Mouse (Mus musculus) Patski (cell line): ENCODE data around the gene Smurf1. TPM values are rescaled to one million over a fixed set of nuclear protein-coding genes. Genes with fewer than 3 reads are reported as not detected.
A peak's percentile ranks its signal among the peaks of the same experiment; 100 is the strongest.

Experiments used
- ATAC-seq: fragments of 100-300 bp; one replicate; pipeline ENCODE4 v1.8.0; 2021
- CTCF ChIA-PET: fragments of 350-600 bp; sonication (Branson Sonifier 250); formaldehyde crosslinking; loops from one replicate; lab custom pipeline; 2022; ENCODE audit warnings: inconsistent platforms; lab: Charles Lee
- POLR2A ChIA-PET: fragments of 350-600 bp; sonication (Branson Sonifier 250); formaldehyde crosslinking; loops from one replicate; lab custom pipeline; 2022; ENCODE audit warnings: antibody characterized with exemption, inconsistent platforms; lab: Charles Lee
- DNase-seq: peaks from one replicate; pipeline ENCODE4 v3.0.0-alpha.2; 2011; ENCODE audit warnings: low read depth, low spot score
- H3K27me3 ChIP-seq: fragments of 371-371 bp; one replicate; pipeline ENCODE4 v1.5.1; 2021
- CTCF ChIP-seq: fragments of 100-300 bp; IDR thresholded peaks from one replicate; pipeline ENCODE4 v1.5.1; 2021
- in situ Hi-C: fragments of 300-500 bp; cut with MboI; formaldehyde crosslinking; loops from 3 replicates; pipeline ENCODE4 v1.11.1; 2018; ENCODE audit warnings: low pct_unique_long_range_greater_than_20kb, mixed read lengths
- polyA plus RNA-seq: library from polyadenylated mRNA; unstranded; gene quantifications from one replicate; pipeline ENCODE4 v1.2.3, GENCODE M21; 2021

Smurf1 gene
- polyA plus RNA-seq, 1 experiment from 2014 or later: 50.0 TPM

GRCm38 (mm10) chr5:144963817-144964261 is 1.8 kb downstream of the Smurf1 start:
- TF ChIP-seq CTCF: no peak
- in situ Hi-C loops: loop anchor here (5.0 kb wide), 1 partner anchor 47 kb away; no protein-coding TSS in a partner anchor
- H3K27me3 ChIP-seq: no peaks in the 10 kb centered on the region
- peak; percentile 22 for ATAC-seq
- DNase-seq: no peak
- POLR2A ChIA-PET: interaction anchor here (0.8 to 1.5 kb wide), 4 partner anchors 14 to 63 kb away, joined by 3 to 7 read pairs (median 3); no protein-coding TSS in a partner anchor
- CTCF ChIA-PET: interaction anchor here (1.0 kb wide), 1 partner anchor 10 kb away, joined by 3 read pairs; no protein-coding TSS in a partner anchor

GRCm38 (mm10) chr5:144963401-144963800 is 2.2 kb downstream of the Smurf1 start:
- TF ChIP-seq CTCF: no peak
- POLR2A ChIA-PET: interaction anchor here (0.8 to 1.5 kb wide), 5 partner anchors 14 to 62 kb away, joined by 3 to 7 read pairs (median 3); no protein-coding TSS in a partner anchor

GRCm38 (mm10) chr5:144958271-144958670 is 7.4 kb downstream of the Smurf1 start:
- H3K27me3 ChIP-seq: no peaks in the 10 kb centered on the region
- ChIA-PET POLR2A (no interaction called here), CTCF (interaction anchor here (0.7 to 1.5 kb wide), 3 partner anchors 31 to 48 kb away, joined by 3 read pairs; no protein-coding TSS in a partner anchor)
- no peak for TF ChIP-seq CTCF
- ATAC-seq (no peak), DNase-seq (no peak)
- in situ Hi-C loops: no loop called here

More at GRCm38 (mm10) chr5:144963401-144963800, 2.2 kb downstream of the Smurf1 start:
- in situ Hi-C loops: loop anchor here (5.0 kb wide), 1 partner anchor 46 kb away; no protein-coding TSS in a partner anchor
- DNase-seq: peak; percentile 64
- no peak for ATAC-seq
- no peaks in the 10 kb centered on the region for H3K27me3 ChIP-seq
- CTCF ChIA-PET: interaction anchor here (1.0 kb wide), 1 partner anchor 9 kb away, joined by 3 read pairs; no protein-coding TSS in a partner anchor

GRCm38 (mm10) chr5:144954432-144954831 is 11.2 kb downstream of the Smurf1 start:
- ChIA-PET POLR2A (interaction anchor here (0.6 kb wide), 1 partner anchor 188 kb away, joined by 3 read pairs; no protein-coding TSS in a partner anchor), CTCF (interaction anchor here (1.2 to 1.4 kb wide), 3 partner anchors 9 to 49 kb away, joined by 3 read pairs; no protein-coding TSS in a partner anchor)
- ATAC-seq: no peak
- in situ Hi-C loops: no loop called here
- TF ChIP-seq CTCF: no peak
- no peak for DNase-seq
- H3K27me3 ChIP-seq: no peaks in the 10 kb centered on the region

- DNase-seq (no peak), ATAC-seq (no peak)
- TF ChIP-seq CTCF: no peak
- CTCF ChIA-PET: interaction anchor here (1.2 to 1.9 kb wide), 4 partner anchors 8 to 31 kb away, joined by 3 to 6 read pairs (median 4); no protein-coding TSS in a partner anchor
- no peaks in the 10 kb centered on the region for H3K27me3 ChIP-seq
- POLR2A ChIA-PET: interaction anchor here (1.3 kb wide), 1 partner anchor 9 kb away, joined by 4 read pairs; no protein-coding TSS in a partner anchor
- in situ Hi-C loops: no loop called here
These were observed 13.1 kb downstream of the Smurf1 start for GRCm38 (mm10) chr5:144952592-144952991.

- in situ Hi-C loops: no loop called here
- DNase-seq (no peak), ATAC-seq (no peak)
- TF ChIP-seq CTCF: no peak
- no peaks in the 10 kb centered on the region for H3K27me3 ChIP-seq
- ChIA-PET POLR2A (interaction anchor here (0.8 to 1.5 kb wide), 2 partner anchors 14 to 16 kb away, joined by 3 to 7 read pairs; partner anchors contain the start of gene Smurf1), CTCF (interaction anchor here (1.4 kb wide), 1 partner anchor 9 kb away, joined by 4 read pairs; no protein-coding TSS in a partner anchor)
These were observed 15.1 kb downstream of the Smurf1 start for GRCm38 (mm10) chr5:144950428-144951051.

DNA sequence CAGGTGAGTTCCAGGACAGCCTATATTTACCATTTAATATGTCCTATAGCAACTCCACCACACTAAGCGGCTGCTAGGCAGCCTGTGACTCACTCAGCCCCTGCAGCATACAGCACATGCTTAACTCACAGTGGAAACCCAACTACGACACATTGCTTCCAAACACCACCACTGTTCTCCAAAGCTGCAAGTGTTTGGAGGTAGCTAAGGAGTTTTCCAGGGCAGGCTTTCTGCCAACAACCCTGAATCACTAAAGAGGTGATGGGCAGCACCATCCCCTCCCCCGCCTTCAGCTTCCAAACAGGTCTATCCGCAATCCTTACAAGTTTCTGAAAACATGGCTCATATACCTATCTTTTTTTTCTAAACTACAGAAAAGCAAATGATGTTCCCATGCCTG is 15.8 kb downstream of the Smurf1 start:
- DNase-seq: no peak
- no peaks in the 10 kb centered on the region for H3K27me3 ChIP-seq
- ChIA-PET POLR2A (interaction anchor here (0.6 to 1.5 kb wide), 2 partner anchors 14 to 131 kb away, joined by 3 to 7 read pairs; no protein-coding TSS in a partner anchor), CTCF (interaction anchor here (1.4 kb wide), 1 partner anchor 10 kb away, joined by 4 read pairs; no protein-coding TSS in a partner anchor)
- peak; percentile 24 for ATAC-seq
- in situ Hi-C loops: no loop called here
- no peak for TF ChIP-seq CTCF

DNA sequence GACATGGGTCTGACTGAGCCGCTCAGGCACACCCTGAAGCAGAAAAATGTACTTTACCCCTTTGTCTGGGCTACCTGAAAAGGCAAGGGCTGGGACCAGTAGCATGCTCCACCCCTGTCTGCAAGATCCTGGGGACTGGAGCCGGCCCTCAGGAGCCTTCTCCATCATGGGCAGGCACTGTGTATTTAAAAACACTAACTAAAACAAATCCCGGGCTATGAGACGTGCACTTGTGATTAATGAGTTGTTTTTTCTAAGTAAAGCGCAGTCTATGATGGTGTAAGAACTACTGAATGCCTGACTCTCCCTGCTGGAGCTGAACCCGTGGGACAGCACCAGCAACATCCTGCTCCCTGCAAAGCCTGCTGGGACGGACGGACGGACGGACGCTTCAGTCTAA is 17.2 kb downstream of the Smurf1 start:
- CTCF ChIA-PET: no interaction called here
- ATAC-seq (no peak), DNase-seq (no peak)
- in situ Hi-C loops: no loop called here
- TF ChIP-seq CTCF: no peak
- no peaks in the 10 kb centered on the region for H3K27me3 ChIP-seq
- POLR2A ChIA-PET: no interaction called here

DNA sequence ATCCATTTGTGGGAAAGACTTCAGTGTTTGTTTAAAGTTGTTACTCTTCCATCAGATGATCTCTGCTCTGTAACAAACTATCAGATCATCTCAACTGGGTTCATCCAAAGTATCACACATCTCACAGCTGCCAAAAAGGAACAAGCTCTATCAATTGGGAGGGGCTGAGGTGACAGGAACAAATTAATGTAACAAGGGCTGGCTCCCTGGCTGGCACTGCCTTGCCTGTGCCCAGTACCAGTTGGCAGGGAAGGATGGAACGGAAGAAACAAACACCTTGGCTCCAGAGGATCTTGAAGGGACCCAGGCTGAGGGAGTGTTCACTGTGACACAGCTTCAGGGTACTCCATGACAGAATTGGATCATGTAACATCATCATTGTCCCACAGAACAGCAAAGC is 17.6 kb downstream of the Smurf1 start:
- no peak for TF ChIP-seq CTCF
- ATAC-seq (no peak), DNase-seq (no peak)
- H3K27me3 ChIP-seq: no peaks in the 10 kb centered on the region
- in situ Hi-C loops: no loop called here
- CTCF ChIA-PET: interaction anchor here (1.5 kb wide), 1 partner anchor 40 kb away, joined by 4 read pairs; no protein-coding TSS in a partner anchor
- POLR2A ChIA-PET: no interaction called here

- POLR2A ChIA-PET: interaction anchor here (0.9 to 1.8 kb wide), 2 partner anchors 11 to 43 kb away, joined by 3 to 5 read pairs; no protein-coding TSS in a partner anchor
- ATAC-seq: peak; percentile 58
- in situ Hi-C loops: no loop called here
- no peaks in the 10 kb centered on the region for H3K27me3 ChIP-seq
- DNase-seq: no peak
- CTCF ChIA-PET: interaction anchor here (1.2 to 2.2 kb wide), 6 partner anchors 9 to 32 kb away, joined by 3 to 7 read pairs (median 5); no protein-coding TSS in a partner anchor
- no peak for TF ChIP-seq CTCF
These were observed 19.6 kb downstream of the Smurf1 start for GRCm38 (mm10) chr5:144946032-144946431.
